Mouse (Mus musculus) midbrain, embryonic 15.5 days (tissue): ENCODE results near the gene Wdr37. TPM values are rescaled to one million over a fixed set of nuclear protein-coding genes. Genes with fewer than 3 reads are reported as not detected.

Experiments used
- ATAC-seq: fragments of 200-750 bp; cut with Nextera tagmentation; replicated peaks from 2 replicates; pipeline ENCODE4 v1.8.0; 2017; ENCODE audit warnings: moderate TSS enrichment
- H3K27ac ChIP-seq: fragments of 300-500 bp; sonication (generic); 2 replicates; pipeline ENCODE4 v1.5.1; 2015; ENCODE audit warnings: mild to moderate bottlenecking, inconsistent platforms
- H3K27me3 ChIP-seq: fragments of 300-500 bp; sonication (generic); replicated peaks from 2 replicates; pipeline ENCODE4 v1.6.1; 2015; ENCODE audit warnings: inconsistent platforms
- H3K36me3 ChIP-seq: fragments of 300-500 bp; sonication (generic); replicated peaks from 2 replicates; pipeline ENCODE4 v1.6.1; 2015; ENCODE audit warnings: inconsistent platforms
- H3K4me1 ChIP-seq: fragments of 300-500 bp; sonication (generic); 2 replicates; pipeline ENCODE4 v1.6.1; 2015; ENCODE audit warnings: inconsistent platforms
- H3K4me2 ChIP-seq: fragments of 300-500 bp; sonication (generic); 2 replicates; pipeline ENCODE4 v1.6.1; 2015; ENCODE audit warnings: inconsistent platforms, mild to moderate bottlenecking, moderate library complexity
- H3K4me3 ChIP-seq: fragments of 300-500 bp; sonication (generic); 2 replicates; pipeline ENCODE4 v1.5.1; 2015; ENCODE audit warnings: mild to moderate bottlenecking, inconsistent platforms
- H3K9ac ChIP-seq: fragments of 300-500 bp; sonication (generic); 2 replicates; pipeline ENCODE4 v1.6.1; 2015; ENCODE audit warnings: mild to moderate bottlenecking, inconsistent platforms
- H3K9me3 ChIP-seq: fragments of 300-500 bp; sonication (generic); 2 replicates; pipeline ENCODE4 v1.6.1; 2016; ENCODE audit warnings: inconsistent platforms
- WGBS: fragments of 180-500 bp; shearing (Covaris S2); methylation state at CpG from one replicate; pipeline ENCODE4 v1.1.7; 2015; ENCODE audit warnings: mixed read lengths; 5-methylcytosine and 5-hydroxymethylcytosine counted together
- polyA plus RNA-seq: library from polyadenylated mRNA; unstranded; fragments of >200 nt; fragmentation: Nextera tagmentation; extraction: Ambion mirVana; gene quantifications from 2 replicates; pipeline ENCODE4 v1.2.1, GENCODE M21; 2015

Gene Wdr37
- polyA plus RNA-seq, 1 experiment from 2014 or later: 58.2 TPM

- Histone ChIP-seq H3K27me3 (no peaks in the 10 kb centered on the region), H3K9me3 (no peaks in the 10 kb centered on the region), H3K36me3 (peaks cover 34% of the 10 kb centered on the region), H3K9ac (no peak overlapping the region), H3K4me3 (no peak overlapping the region), H3K4me2 (no peak overlapping the region), H3K4me1 (no peaks in the 10 kb centered on the region), H3K27ac (no peak overlapping the region)
- 34% methylated on average over 3 of the region's 3 CpGs for WGBS
- no peak for ATAC-seq
Observed at GRCm38 (mm10) chr13:8838394-8838793, 33.3 kb downstream of the Wdr37 start.

- H3K4me1 ChIP-seq: no peaks in the 10 kb centered on the region; the same call in 1 of the 2 replicates
- no peak overlapping the region for H3K4me2 ChIP-seq
- peaks cover 20% of the 10 kb centered on the region; the same call in 1 of the 2 replicates for H3K36me3 ChIP-seq
- H3K27ac ChIP-seq: no peak overlapping the region
- H3K27me3 ChIP-seq: no peaks in the 10 kb centered on the region
- no peaks in the 10 kb centered on the region for H3K9me3 ChIP-seq
- no peak for ATAC-seq
- H3K9ac ChIP-seq: no peak overlapping the region
- 97% methylated on average over 5 of the region's 5 CpGs for WGBS
- no peak overlapping the region for H3K4me3 ChIP-seq
Observed at GRCm38 (mm10) chr13:8834573-8834972, 37.1 kb downstream of the Wdr37 start.

DNA sequence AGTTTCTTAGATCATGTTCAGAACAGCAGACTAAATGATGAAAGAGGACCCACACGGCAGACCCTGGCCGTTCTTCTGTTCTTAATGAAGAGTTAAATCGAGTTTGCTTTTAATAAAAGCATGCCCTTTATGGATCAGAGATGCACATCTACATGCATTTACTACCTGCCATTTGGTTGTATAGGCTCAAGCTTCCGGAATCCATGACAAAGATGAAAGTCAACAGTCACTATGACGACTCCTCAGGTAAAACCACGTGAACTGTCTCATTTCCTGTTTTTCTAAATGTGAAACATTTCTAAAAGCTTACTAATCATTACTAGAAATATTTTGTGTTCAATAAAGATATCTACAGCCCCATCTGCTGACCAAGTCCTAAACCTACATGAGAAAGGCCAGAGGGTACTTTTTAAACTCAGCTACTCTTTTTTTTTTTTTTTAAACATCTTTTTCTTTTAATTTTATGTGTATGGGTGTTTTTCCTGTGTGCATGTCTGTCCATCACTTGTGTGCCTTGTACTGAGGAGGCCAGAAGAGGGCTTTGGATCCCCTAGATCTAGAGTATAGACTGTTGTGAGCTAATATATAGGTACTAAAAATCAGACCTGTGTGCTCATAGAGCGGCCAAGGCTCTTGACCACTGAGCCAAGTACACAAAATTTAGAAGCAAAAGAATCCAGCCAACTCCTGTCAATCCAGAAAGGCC is 40.0 kb downstream of the Wdr37 start:
- 84% methylated on average over 7 of the region's 7 CpGs for WGBS
- H3K4me2 ChIP-seq: no peak overlapping the region
- H3K27ac ChIP-seq: no peak overlapping the region
- no peak overlapping the region for H3K9ac ChIP-seq
- no peak overlapping the region for H3K4me3 ChIP-seq
- no peak for ATAC-seq
- no peaks in the 10 kb centered on the region for H3K9me3 ChIP-seq
- H3K27me3 ChIP-seq: no peaks in the 10 kb centered on the region
- H3K4me1 ChIP-seq: no peaks in the 10 kb centered on the region; the same call in 1 of the 2 replicates
- peaks cover 11% of the 10 kb centered on the region; the same call in 1 of the 2 replicates for H3K36me3 ChIP-seq

GRCm38 (mm10) chr13:8830696-8831095 is 41.0 kb downstream of the Wdr37 start:
- no peak overlapping the region for H3K4me2 ChIP-seq
- no peaks in the 10 kb centered on the region for H3K9me3 ChIP-seq
- no peaks in the 10 kb centered on the region for H3K27me3 ChIP-seq
- peaks cover 11% of the 10 kb centered on the region; the same call in 1 of the 2 replicates for H3K36me3 ChIP-seq
- no peaks in the 10 kb centered on the region; the same call in 1 of the 2 replicates for H3K4me1 ChIP-seq
- H3K4me3 ChIP-seq: no peak overlapping the region
- no peak overlapping the region for H3K27ac ChIP-seq
- no peak overlapping the region for H3K9ac ChIP-seq
- no peak for ATAC-seq

DNA sequence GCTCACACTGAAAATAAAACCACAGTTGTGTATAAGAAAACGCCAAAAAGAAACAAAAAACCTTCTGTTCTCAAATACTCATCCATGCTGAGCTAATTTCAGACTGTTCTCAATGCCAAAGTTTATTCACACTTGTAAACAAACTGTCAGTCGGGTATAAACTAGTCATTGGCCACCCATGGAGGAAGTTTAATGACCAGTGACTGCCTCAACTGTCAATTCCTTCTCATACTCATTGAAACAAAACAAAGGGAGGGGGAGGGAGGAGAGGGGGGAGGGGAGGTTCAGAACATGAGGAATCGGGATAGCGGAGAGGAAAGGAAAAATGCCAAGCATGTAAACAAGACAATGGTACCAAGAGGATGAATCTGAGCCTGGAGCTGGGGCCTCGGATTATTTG is 41.9 kb downstream of the Wdr37 start:
- Histone ChIP-seq H3K4me2 (no peak overlapping the region), H3K4me1 (no peaks in the 10 kb centered on the region; the same call in 1 of the 2 replicates), H3K9ac (no peak overlapping the region), H3K27ac (no peak overlapping the region), H3K27me3 (no peaks in the 10 kb centered on the region), H3K9me3 (no peaks in the 10 kb centered on the region), H3K4me3 (no peak overlapping the region), H3K36me3 (peaks cover 4% of the 10 kb centered on the region; the same call in 1 of the 2 replicates)
- WGBS: 54% methylated on average over 5 of the region's 5 CpGs
- ATAC-seq: no peak

DNA sequence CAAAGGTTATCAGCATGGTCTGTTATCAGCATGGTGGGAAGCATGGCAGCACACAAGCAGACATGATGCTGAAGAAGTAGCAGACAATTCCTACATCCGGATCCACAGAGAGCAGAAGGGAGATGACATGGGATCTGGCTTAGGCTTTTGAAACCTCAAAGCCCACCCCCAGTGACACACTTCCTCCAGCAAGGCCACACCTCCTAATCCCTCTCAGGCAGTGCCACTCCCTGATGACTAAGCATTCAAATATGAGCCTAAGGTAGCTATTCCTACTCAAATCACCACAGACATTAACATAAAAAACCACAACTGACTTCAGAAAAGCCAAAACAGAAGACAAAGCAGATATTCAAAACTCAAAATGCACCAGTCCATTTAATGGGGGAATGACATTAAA is 42.8 kb downstream of the Wdr37 start:
- ATAC-seq: no peak
- no peak overlapping the region for H3K4me2 ChIP-seq
- no peaks in the 10 kb centered on the region for H3K27me3 ChIP-seq
- H3K4me1 ChIP-seq: no peaks in the 10 kb centered on the region; the same call in 1 of the 2 replicates
- no peaks in the 10 kb centered on the region for H3K9me3 ChIP-seq
- WGBS: 100% methylated on average over 1 of the region's 1 CpGs
- no peak overlapping the region for H3K27ac ChIP-seq
- no peak overlapping the region for H3K9ac ChIP-seq
- H3K4me3 ChIP-seq: no peak overlapping the region
- no peaks in the 10 kb centered on the region; the same call in 1 of the 2 replicates for H3K36me3 ChIP-seq

- WGBS: 65% methylated on average over 8 of the region's 8 CpGs
- Histone ChIP-seq H3K9me3 (no peaks in the 10 kb centered on the region), H3K4me3 (no peak overlapping the region), H3K27me3 (no peaks in the 10 kb centered on the region), H3K9ac (no peak overlapping the region), H3K4me2 (no peak overlapping the region), H3K27ac (0 out of 2 replicates have a peak overlapping the region, but pooled peaks have one; percentile 21), H3K4me1 (no peaks in the 10 kb centered on the region), H3K36me3 (peaks cover 16% of the 10 kb centered on the region)
- ATAC-seq: peak; percentile 41; the same call in 1 of the 2 replicates
Observed at GRCm38 (mm10) chr13:8823546-8823945, 48.2 kb downstream of the Wdr37 start.

DNA sequence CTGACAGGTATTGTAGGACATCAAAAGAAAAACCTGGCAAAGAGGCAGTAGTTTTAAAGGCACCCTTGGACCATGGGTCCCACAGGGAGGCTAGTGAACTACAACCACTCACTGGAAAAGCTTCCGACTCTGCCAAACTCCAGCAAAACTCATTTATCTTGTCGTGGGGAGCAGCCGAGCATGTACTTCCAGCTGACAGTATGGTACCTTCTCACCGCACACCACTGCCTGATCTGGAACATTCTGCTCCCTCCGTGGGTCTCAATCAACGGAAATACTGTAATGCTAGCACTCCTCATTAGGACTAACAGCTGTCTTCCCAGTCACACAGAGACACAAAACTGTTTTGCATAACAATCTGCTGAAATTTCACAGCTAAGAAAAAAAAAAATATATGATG is 48.6 kb downstream of the Wdr37 start:
- Histone ChIP-seq H3K9ac (no peak overlapping the region), H3K27me3 (no peaks in the 10 kb centered on the region), H3K36me3 (peaks cover 20% of the 10 kb centered on the region), H3K4me1 (no peaks in the 10 kb centered on the region), H3K4me3 (no peak overlapping the region), H3K27ac (0 out of 2 replicates have a peak overlapping the region, but pooled peaks have one; percentile 21), H3K4me2 (no peak overlapping the region), H3K9me3 (no peaks in the 10 kb centered on the region)
- peak; percentile 19; the same call in 1 of the 2 replicates for ATAC-seq
- WGBS: 63% methylated on average over 6 of the region's 6 CpGs

DNA sequence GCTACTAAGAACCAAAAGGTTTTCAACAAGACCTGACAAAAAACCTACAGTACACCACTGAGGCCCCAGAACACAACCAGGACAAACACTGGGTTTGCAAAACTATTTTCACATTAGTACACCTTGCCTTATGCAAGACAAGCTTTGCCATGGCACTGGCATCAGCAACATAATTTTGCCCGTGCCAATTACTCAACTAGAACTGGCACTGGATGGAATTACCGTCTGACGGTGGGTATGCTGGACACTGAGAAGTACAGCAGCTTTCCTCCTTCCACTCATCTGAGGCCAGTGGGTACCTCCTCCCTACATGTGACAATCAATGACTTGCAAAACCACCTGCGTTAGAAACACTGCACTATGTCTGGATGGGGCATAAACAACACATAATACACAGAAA is 49.5 kb downstream of the Wdr37 start:
- Histone ChIP-seq H3K4me3 (no peak overlapping the region), H3K4me1 (no peaks in the 10 kb centered on the region), H3K9ac (no peak overlapping the region), H3K4me2 (no peak overlapping the region), H3K9me3 (no peaks in the 10 kb centered on the region), H3K27ac (no peak overlapping the region), H3K27me3 (no peaks in the 10 kb centered on the region), H3K36me3 (peaks cover 25% of the 10 kb centered on the region)
- WGBS: 96% methylated on average over 4 of the region's 4 CpGs
- no peak for ATAC-seq

GRCm38 (mm10) chr13:8805931-8806330 is 65.8 kb downstream of the Wdr37 start:
- 97% methylated on average over 2 of the region's 2 CpGs for WGBS

DNA sequence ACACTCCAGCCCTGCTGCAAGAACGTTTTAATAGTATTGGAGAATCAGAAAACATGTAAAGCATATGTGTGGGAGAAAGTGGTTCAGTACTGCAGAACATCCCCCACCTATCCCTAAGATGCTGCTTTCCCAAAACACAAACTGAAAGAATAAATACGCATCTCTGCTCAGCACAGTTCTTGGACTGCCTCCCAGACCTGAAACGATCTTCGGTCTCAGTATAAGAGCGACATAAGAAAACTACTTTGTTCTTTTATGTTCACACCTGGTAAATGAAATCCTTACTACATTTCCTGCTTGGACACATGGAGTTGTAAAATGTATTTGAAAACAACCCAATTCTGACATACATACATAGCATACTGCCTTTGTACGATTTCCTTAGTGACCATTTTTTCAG is 71.1 kb downstream of the Wdr37 start:
- no peak for ATAC-seq
- no peaks in the 10 kb centered on the region for H3K27me3 ChIP-seq
- no peak overlapping the region for H3K27ac ChIP-seq
- H3K4me2 ChIP-seq: no peak overlapping the region
- H3K4me3 ChIP-seq: no peak overlapping the region
- no peaks in the 10 kb centered on the region for H3K9me3 ChIP-seq
- H3K4me1 ChIP-seq: no peaks in the 10 kb centered on the region
- H3K36me3 ChIP-seq: peaks cover 9% of the 10 kb centered on the region; the same call in 1 of the 2 replicates
- 87% methylated on average over 6 of the region's 6 CpGs for WGBS
- no peak overlapping the region for H3K9ac ChIP-seq

More at GRCm38 (mm10) chr13:8805931-8806330, 65.8 kb downstream of the Wdr37 start:
- no peak overlapping the region for H3K9ac ChIP-seq
- no peak for ATAC-seq
- H3K27ac ChIP-seq: no peak overlapping the region
- peaks cover 13% of the 10 kb centered on the region; the same call in 1 of the 2 replicates for H3K36me3 ChIP-seq
- H3K27me3 ChIP-seq: no peaks in the 10 kb centered on the region
- H3K9me3 ChIP-seq: no peaks in the 10 kb centered on the region
- no peaks in the 10 kb centered on the region for H3K4me1 ChIP-seq
- no peak overlapping the region for H3K4me3 ChIP-seq
- no peak overlapping the region for H3K4me2 ChIP-seq

GRCm38 (mm10) chr13:8793217-8793616 is 78.5 kb downstream of the Wdr37 start:
- H3K27ac ChIP-seq: no peak overlapping the region
- WGBS: 68% methylated on average over 8 of the region's 8 CpGs
- H3K27me3 ChIP-seq: no peaks in the 10 kb centered on the region
- no peaks in the 10 kb centered on the region for H3K9me3 ChIP-seq
- H3K9ac ChIP-seq: no peak overlapping the region
- H3K36me3 ChIP-seq: no peaks in the 10 kb centered on the region
- H3K4me3 ChIP-seq: no peak overlapping the region
- 0 out of 2 replicates have a peak, but pooled peaks have one; percentile 42 for ATAC-seq
- H3K4me1 ChIP-seq: no peaks in the 10 kb centered on the region
- no peak overlapping the region for H3K4me2 ChIP-seq

DNA sequence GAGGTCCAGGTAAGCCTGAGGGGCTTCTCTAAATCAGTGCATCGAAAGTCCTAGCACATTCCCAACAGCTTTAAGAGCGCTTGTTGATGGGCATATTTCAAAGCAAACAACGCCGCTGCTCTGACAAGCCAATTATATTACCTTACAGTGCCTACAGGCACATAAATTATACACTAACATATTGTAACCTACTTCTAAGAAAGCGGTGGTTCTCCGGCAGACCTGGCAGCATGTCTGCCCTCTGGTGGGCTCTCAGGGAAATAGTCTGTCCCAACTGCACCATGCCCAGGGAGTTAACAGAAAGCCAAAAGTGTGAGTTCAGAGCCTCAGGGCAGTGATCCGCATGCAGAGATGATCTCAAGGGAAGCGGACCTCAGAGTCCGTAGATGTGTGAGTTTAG is 86.5 kb downstream of the Wdr37 start:
- H3K4me2 ChIP-seq: peak overlapping the region; percentile 35

More for the DNA sequence above, 86.5 kb downstream of the Wdr37 start:
- Histone ChIP-seq H3K4me3 (no peak overlapping the region), H3K9me3 (no peaks in the 10 kb centered on the region), H3K36me3 (no peaks in the 10 kb centered on the region), H3K27ac (no peak overlapping the region), H3K4me1 (peaks cover 4% of the 10 kb centered on the region), H3K9ac (no peak overlapping the region), H3K27me3 (no peaks in the 10 kb centered on the region)
- WGBS: 35% methylated on average over 9 of the region's 9 CpGs
- ATAC-seq: peak; percentile 88
